8 mouse cellular contexts compared by ENCODE assay signal in the genomic region with DNA sequence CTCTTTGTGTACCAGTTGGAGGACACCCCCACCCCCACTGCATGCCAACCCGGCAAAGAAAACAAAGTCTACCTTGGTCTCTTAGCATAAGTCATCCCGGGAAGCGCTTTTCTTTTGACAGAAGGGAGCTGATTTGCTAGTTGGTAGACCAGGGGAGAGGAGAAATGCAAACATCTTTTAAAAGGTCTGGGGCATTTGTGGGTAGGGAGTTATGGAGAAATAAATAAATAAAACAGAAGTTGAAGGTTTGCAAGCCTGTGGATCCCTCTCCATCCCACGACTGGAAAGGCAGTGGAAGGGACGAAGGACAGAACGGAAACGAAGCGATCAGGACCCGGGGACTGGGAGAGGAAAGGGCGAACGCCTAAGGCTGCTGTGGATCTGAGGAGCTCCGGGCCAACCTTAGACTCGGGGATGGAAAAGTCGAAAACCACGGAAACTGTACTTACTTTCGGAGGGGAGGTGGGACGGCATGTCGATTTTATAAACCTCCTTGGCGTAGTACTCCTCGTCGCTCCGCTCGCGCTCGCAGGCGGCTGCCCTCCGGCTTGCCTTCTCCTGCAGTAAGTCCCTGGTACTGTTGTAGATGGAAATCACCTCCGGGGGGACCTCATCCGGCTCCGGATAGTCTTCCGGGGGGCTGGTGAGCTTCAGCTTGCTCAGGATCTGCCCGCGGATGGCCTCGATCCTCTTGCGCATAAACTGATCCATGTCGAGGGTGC. TPM values are rescaled to one million over a fixed set of nuclear protein-coding genes. Genes with fewer than 3 reads are reported as not detected.
DNase-seq lines count a peak whose midpoint lies in the region; ATAC-seq and TF ChIP-seq lines count a peak whose summit lies in the region.

No protein-coding gene starts in this region.

- DNase-seq in left cerebral cortex, adult 2 months (ENCODE audit: extremely low spot score in 1 of 2, low spot score in 2 of 2) = peak in 1 of 2 experiments; percentile 21
- no peak for DNase-seq in left cerebral cortex, adult 9 months (ENCODE audit: low spot score in 2 of 2)
- DNase-seq in ZHBTc4 (ENCODE audit: low read depth, low spot score) = peak; percentile 45
- DNase-seq in forebrain, embryonic 11.5 days (ENCODE audit: low spot score) = peak; percentile 76
- peak; percentile 43 for DNase-seq in heart, postnatal 4 days

- peak overlapping the region; percentile 83 for H3K4me3 ChIP-seq in left cerebral cortex, adult 2 months
- peak overlapping the region; percentile 62 for H3K4me3 ChIP-seq in forebrain, embryonic 11.5 days (ENCODE audit: low read depth, low read length)
- peak overlapping the region; percentile 71 for H3K4me3 ChIP-seq in limb, embryonic 15.5 days
- peak overlapping the region; percentile 68 for H3K4me3 ChIP-seq in neural tube, embryonic 13.5 days

- H3K36me3 ChIP-seq in forebrain, embryonic 11.5 days (ENCODE audit: control insufficient read depth, insufficient read depth, low read length) = no peaks in the 10 kb centered on the region
- no peaks in the 10 kb centered on the region for H3K36me3 ChIP-seq in limb, embryonic 15.5 days
- no peaks in the 10 kb centered on the region for H3K36me3 ChIP-seq in neural tube, embryonic 13.5 days

- peak overlapping the region; percentile 90 for H3K4me2 ChIP-seq in forebrain, embryonic 11.5 days (ENCODE audit: low read depth, low read length, severe bottlenecking)
- H3K4me2 ChIP-seq in limb, embryonic 15.5 days = peak overlapping the region; percentile 88
- peak overlapping the region; percentile 92 for H3K4me2 ChIP-seq in neural tube, embryonic 13.5 days

- H3K4me1 ChIP-seq in forebrain, embryonic 11.5 days (replicated peaks; ENCODE audit: control insufficient read depth, insufficient read depth, low read length) = no peaks in the 10 kb centered on the region
- H3K4me1 ChIP-seq in limb, embryonic 15.5 days = peaks cover 26% of the 10 kb centered on the region
- peaks cover 39% of the 10 kb centered on the region for H3K4me1 ChIP-seq in neural tube, embryonic 13.5 days (replicated peaks)

- 0 out of 2 replicates have a peak, but pooled peaks have one; percentile 8 for ATAC-seq in forebrain, embryonic 11.5 days (replicated peaks; ENCODE audit: low FRiP score)
- no peak for ATAC-seq in limb, embryonic 15.5 days (ENCODE audit: insufficient number of reproducible peaks, low FRiP score, low TSS enrichment, low read depth)
- ATAC-seq in neural tube, embryonic 13.5 days (ENCODE audit: low read depth) = no peak
- ATAC-seq in cerebellum, adult (ENCODE audit: insufficient number of reproducible peaks, low FRiP score, low TSS enrichment) = no peak

- under 1% methylated on average over 36 of the region's 36 CpGs for WGBS in forebrain, embryonic 11.5 days
- under 1% methylated on average over 36 of the region's 36 CpGs for WGBS in limb, embryonic 15.5 days
- WGBS in neural tube, embryonic 13.5 days = under 1% methylated on average over 36 of the region's 36 CpGs

- intact Hi-C loops in left cerebral cortex, adult 2 months (cut with DNase I) = loop anchor here (5.0 kb wide), 1 partner anchor 47 kb away; no protein-coding TSS in a partner anchor

- peaks cover 2% of the 10 kb centered on the region; the same call in 1 of the 2 replicates for H3K27me3 ChIP-seq in forebrain, embryonic 11.5 days (ENCODE audit: control insufficient read depth, insufficient read depth, low read length)
- no peaks in the 10 kb centered on the region for H3K27me3 ChIP-seq in limb, embryonic 15.5 days
- peaks cover 14% of the 10 kb centered on the region for H3K27me3 ChIP-seq in neural tube, embryonic 13.5 days

- no peaks in the 10 kb centered on the region for H3K9me3 ChIP-seq in forebrain, embryonic 11.5 days (ENCODE audit: control insufficient read depth, low read length)
- no peaks in the 10 kb centered on the region for H3K9me3 ChIP-seq in limb, embryonic 15.5 days
- no peaks in the 10 kb centered on the region for H3K9me3 ChIP-seq in neural tube, embryonic 13.5 days

- peak overlapping the region; percentile 29 for H3K27ac ChIP-seq in left cerebral cortex, adult 2 months
- no peak overlapping the region for H3K27ac ChIP-seq in forebrain, embryonic 11.5 days (ENCODE audit: low read depth, low read length)
- H3K27ac ChIP-seq in limb, embryonic 15.5 days = peak overlapping the region; percentile 97
- peak overlapping the region; percentile 53; the same call in 1 of the 2 replicates for H3K27ac ChIP-seq in neural tube, embryonic 13.5 days (replicated peaks)

- peak overlapping the region; percentile 69 for H3K9ac ChIP-seq in forebrain, embryonic 11.5 days (ENCODE audit: low read length)
- peak overlapping the region; percentile 85 for H3K9ac ChIP-seq in limb, embryonic 15.5 days
- peak overlapping the region; percentile 83 for H3K9ac ChIP-seq in neural tube, embryonic 13.5 days

- no peak; the same call in none of the 2 replicates for TF ChIP-seq CTCF in left cerebral cortex, adult 2 months (IDR thresholded peaks at IDR 0.05)

RNA-seq across cellular contexts. Expression of a gene that starts 1.6 kb away (rescaled TPM):
- total RNA-seq in left cerebral cortex, adult 2 months (2021) = 1 to 10 TPM; 6.0 to 7.4 TPM
- 17.2 and 20.6 TPM in 2 replicates for polyA plus RNA-seq in forebrain, embryonic 11.5 days (2014; fragmentation: Nextera tagmentation; extraction: Ambion mirVana)
- 10 to 100 TPM; 28.7 to 31.6 TPM for total RNA-seq in heart, postnatal 4 days (2021)
- polyA plus RNA-seq in limb, embryonic 15.5 days (2015; fragmentation: Nextera tagmentation; extraction: Ambion mirVana) = 73.8 and 75.6 TPM in 2 replicates
- 24.0 and 33.0 TPM in 2 replicates for polyA plus RNA-seq in neural tube, embryonic 13.5 days (2015; fragmentation: Nextera tagmentation; extraction: Ambion mirVana)

RNA-seq across cellular contexts. Expression of a gene that starts 45.0 kb away (rescaled TPM):
- 10 to 100 TPM; 13.1 to 15.8 TPM for total RNA-seq in left cerebral cortex, adult 2 months (2021)
- 64.5 and 69.4 TPM in 2 replicates for polyA plus RNA-seq in forebrain, embryonic 11.5 days (2014; fragmentation: Nextera tagmentation; extraction: Ambion mirVana)
- 10 to 100 TPM; 16.0 to 16.7 TPM for total RNA-seq in heart, postnatal 4 days (2021)
- polyA plus RNA-seq in limb, embryonic 15.5 days (2015; fragmentation: Nextera tagmentation; extraction: Ambion mirVana) = 61.3 and 64.6 TPM in 2 replicates
- 36.2 and 36.6 TPM in 2 replicates for polyA plus RNA-seq in neural tube, embryonic 13.5 days (2015; fragmentation: Nextera tagmentation; extraction: Ambion mirVana)

Comparison
In these comparisons a context has a peak if more than half of its experiments do, and no peak if none do; other contexts are left out.
1. DNase-seq: peak in ZHBTc4 (single experiment), forebrain, embryonic 11.5 days (single experiment) and heart, postnatal 4 days (single experiment); none in left cerebral cortex, adult 9 months (0 of 2).
2. Peak in every context shown above with its lines, with median percentiles within 50 percentile points of each other: H3K4me3 ChIP-seq, H3K4me2 ChIP-seq and H3K9ac ChIP-seq.